Mouse (Mus musculus) ES-CJ7 (cell line): ENCODE results near the gene Ercc2.
A peak's percentile ranks its signal among the peaks of the same experiment; 100 is the strongest.

ENCODE experiments used
- DNase-seq: peaks from one replicate; pipeline ENCODE4 v3.0.0; 2011; ENCODE audit warnings: low read depth, low spot score

Gene Ercc2

DNA sequence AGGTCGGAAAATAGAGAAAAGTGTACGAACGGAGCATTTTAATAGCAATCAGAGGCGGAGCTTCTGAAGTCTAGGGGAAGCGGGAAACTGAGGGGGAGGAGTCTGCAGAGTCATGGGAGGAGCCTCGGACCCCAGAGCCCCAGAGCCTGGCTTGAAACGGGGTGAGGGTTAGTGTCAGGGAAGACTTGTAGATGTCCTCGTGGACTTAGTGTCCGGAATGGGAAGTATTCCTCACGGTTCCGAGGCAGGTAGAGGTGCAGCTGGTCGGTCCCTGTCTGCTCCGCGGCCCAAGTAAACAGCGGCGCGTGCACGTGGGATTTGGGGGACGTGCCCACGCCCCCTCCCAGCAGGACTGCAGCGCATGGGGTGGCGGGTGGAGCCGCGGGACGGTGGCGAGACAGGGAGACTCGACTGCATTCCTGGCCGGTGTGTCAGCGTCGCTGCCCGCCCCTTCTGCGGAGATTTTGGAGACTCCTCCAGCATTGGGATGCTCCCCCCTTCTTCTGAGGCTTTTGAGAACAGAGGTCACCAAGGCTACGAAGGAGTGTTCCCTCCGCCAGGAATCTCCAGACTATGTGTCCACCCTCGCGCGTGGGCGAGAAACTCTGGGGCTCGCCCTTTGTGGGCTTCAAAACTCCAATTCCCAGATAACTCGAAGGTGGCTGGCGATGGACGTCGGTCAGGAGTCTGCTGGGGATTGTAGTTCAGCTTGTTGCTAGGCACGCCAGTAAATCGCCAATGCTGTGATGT is 21.7 kb upstream of the Ercc2 start:
- peak; percentile 88 for DNase-seq

DNA sequence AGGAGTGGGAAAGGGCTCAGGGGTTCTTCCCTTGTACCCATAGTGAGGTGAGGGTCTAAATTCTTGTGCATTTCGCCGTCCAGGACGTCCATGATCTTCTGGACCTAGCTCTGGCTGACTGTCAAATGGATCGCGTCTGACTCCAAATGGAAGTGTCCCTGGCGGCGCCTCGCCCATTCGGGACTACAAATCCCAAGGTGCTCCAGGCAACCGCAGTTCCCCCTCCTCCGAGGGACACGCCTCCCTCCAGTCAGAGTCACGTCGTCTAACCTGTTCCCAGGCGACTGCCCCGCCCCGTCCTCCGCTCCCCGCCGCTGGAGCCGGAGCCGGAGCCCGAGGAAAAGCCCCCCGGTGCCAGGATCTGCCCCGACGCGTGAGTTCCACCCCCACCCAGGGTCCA is 20.9 kb upstream of the Ercc2 start:
- DNase-seq = peak; percentile 87

DNA sequence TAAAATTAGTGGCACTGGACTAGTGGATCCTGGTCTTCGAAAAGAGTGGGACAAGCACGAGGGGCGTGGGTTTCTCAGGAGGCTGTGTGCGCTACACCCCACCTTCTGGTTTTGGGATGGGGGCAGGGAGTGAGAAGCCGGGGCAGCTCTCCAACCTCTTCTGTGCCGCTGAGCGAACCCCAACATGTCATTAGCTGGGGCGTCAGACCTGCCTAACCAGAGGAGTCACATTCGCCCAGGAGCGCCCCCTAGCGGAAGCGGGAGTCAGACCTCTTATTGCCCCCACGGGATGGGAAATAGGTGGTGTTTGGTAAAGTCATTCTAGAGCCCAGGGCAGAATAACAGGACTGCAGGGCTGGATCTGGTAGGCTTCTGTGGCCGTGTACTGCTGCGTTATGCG is 20.1 kb upstream of the Ercc2 start:
- peak; percentile 79 for DNase-seq

DNA sequence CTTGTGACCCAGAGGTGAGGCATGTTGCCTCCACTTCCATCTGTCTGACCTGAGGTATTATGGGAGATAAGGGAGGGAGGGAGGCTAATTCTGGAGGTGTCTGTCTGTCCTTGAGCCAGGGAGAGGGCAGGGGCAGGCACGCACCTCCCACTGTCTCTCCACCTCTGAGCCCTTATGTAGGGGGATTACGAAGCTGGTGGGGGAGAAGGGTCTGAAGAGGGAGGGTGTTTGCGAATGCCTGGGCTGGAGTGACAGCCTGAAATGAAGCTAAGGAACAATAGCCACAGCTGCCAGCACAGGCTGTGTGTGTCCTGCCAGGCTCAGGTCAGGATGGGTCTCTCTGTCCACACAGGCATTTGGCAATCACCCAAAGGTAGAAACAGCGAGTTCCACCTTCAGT is 19.5 kb upstream of the Ercc2 start:
- no peak for DNase-seq

DNA sequence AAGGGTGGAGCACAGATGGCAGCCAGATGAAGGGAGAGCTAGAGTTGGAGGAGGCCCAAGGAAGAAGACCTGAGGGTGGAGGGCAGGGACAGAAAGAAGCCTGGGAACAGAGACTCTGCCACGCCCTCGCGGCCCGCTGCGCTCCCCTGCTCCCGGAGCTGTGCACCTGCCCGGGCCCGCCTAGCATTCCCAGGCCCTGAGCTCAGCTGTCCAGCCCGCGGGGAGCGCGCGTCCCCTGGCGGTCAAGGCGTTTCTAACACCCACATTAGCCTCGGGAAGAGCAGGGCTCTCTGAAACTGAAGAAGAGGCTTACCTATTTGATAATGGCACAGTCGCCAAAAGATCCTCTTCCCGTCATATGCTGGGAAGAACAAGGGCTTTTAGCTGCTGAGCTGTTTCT is 17.9 kb upstream of the Ercc2 start:
- DNase-seq = peak; percentile 88

DNA sequence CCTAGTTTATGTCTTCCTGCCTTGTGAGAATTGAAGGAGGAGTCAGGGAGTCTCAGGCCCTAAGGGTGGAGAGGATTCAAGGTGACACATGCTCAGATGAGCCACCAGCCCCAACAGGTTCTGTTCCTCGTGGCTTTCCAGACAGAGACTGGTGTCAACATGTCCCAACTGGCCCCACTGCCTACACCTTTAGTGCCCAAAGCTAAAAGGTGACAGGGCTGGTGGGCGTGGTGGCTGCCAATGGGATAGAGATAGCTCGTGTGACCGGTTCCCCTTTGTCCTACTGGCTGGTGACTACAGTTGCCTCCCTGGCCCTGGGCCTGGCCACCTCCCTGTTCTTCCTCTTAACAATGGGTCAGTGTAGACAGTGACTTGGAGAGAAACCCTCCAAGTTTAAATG is 16.4 kb upstream of the Ercc2 start:
- no peak for DNase-seq

DNA sequence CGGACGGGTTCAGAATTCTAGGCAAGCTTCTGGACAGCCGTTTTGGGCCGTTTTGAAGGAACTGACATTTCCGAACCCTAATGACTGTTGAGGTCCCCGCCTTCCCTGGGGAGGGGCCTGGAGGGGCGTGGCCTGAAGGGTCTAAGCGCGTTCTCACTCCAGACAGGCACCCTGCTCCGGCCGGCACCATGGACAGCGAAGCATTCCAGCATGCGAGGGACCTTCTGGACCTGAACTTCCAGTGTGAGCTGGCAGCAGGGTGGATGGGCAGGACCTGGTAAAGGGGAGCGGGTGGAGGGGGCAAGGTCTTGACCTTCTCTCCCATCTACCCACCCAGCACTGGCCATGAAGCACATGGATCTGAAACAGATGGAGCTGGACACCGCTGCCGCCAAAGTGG is 13.4 kb upstream of the Ercc2 start:
- peak; percentile 57 for DNase-seq

DNA sequence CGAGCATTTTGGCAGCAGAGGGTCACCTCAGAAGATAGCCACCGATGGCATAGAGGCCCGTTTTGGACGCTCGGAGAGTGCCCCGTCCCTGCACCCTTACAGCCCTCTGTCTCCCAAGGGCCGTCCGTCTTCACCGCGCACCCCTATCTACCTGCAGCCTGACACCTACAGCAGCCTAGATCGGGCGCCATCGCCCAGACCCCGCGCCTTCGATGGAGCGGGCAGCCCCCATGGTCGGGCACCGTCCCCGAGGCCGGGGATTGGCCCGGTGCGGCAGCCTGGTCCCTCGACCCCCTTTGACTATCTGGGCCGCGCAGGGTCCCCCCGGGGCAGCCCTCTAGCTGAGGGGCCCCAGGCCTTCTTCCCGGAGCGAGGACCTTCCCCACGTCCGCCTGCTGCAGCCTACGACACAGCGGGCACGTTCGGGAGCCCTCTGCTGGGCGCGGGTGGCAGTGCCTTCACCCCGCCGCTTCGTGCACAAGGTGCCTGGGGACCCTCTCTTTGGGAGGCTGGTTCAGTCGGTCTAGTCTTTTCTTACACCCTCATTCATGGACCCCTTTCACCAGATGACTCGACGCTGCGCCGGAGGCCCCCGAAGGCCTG is 11.9 kb upstream of the Ercc2 start:
- DNase-seq = peak; percentile 39

DNA sequence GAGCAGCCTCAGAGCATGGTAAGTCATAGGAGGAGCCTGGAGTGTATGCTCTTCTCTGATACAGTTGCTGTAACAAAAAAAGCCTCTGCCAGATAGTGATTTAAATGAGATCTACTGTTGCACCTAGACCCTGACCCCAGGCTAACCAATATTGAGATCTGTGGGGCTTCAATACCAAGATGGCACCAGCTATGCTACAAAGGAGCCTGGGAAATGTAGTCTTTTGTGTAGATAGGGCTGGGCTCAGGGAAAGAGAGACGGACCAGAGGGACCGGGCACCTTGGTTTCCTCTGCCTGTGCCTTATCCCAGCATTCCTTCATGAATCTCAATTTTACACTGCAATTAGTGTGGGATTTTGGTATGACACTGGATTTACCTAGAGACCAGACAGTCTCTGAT is 8.4 kb upstream of the Ercc2 start:
- no peak for DNase-seq

DNA sequence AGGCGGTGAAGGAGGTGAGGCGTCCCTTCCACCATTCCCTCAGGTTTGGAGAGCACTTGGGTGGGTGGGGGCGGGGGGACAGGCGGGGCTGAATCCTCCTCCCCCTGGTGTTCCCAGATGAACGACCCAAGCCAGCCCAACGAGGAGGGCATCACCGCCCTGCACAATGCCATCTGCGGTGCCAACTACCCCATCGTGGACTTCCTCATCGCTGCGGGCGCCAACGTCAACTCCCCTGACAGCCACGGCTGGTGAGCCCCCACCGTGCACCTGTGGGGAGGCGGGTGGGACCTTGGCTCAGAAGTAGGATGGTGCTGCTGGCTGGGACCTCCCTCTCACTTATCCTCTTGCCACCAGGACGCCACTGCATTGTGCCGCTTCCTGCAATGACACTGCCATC is 6.4 kb upstream of the Ercc2 start:
- no peak for DNase-seq

DNA sequence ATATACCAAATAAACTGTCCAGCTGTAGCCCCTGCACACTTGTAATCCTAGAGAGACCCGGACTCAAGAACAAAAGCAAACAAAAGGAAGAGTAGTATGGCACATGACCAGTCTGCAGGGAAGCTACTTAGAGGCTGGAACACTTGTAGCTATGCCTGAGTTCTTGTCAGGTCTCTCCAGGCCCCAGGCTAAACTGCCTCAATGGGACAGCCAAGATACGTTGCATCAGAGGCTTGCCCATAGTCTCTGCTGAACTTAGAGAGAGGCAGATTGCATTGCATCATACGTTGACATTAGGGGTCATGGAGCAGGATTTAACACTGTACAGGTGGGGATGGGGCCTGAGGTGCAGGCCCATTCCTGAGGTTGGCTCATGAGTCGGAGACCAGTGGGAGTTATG is 5.8 kb upstream of the Ercc2 start:
- DNase-seq = no peak

DNA sequence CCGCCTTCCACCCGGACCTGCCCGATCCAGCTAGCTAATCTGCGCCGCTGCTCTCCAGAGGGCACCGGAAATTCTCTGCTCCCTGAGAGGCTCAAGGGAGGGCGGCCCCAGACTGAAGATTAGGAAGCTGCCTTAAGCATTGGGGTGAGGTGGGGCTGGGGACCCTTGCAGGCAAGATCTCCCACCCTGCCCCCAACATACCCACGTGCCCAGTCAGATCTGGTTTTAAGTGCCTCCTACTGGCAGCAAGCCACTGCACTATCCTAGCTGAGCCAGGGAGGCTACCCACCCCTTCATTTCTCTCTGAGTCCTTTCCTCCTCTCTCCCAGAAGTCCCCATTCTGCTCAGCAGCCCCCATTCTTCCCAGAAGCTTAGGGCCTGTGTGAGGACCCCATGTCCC is 3.8 kb upstream of the Ercc2 start:
- peak; percentile 60 for DNase-seq

DNA sequence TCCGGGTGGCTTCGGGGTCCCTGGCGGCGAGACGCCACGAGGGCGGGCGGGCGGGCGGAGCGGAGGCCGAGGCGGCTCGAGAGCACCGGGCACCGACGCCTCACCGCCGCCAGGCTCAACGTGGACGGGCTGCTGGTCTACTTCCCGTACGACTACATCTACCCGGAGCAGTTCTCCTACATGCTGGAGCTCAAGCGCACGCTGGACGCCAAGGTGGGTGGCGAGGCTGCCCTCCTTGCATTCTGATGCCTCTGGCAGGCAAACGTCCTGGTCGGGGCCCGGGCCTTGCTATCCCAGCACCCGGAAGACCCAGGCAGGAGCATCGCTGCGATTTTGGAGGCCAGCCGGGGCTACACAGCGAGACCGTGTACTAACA is 344 bp downstream of the Ercc2 start:
- no peak for DNase-seq

DNA sequence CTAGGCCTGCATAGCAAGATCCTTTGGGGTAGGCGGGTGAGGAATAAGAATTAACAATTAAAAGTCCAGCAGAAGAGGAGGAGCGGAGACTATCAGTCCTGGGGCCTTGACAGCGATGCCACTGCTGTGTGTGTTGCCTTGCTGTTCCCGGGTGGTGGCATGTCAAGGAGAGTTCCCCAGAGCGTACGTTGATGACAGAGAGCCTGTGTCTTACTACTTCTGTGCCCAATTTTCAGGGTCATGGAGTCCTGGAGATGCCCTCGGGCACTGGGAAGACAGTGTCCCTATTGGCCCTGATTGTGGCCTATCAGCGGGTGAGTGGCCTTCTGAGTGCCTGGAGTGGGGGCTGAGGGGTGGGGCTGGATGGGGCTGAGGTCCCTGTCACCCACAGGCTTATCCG is 1.9 kb downstream of the Ercc2 start:
- DNase-seq = no peak

DNA sequence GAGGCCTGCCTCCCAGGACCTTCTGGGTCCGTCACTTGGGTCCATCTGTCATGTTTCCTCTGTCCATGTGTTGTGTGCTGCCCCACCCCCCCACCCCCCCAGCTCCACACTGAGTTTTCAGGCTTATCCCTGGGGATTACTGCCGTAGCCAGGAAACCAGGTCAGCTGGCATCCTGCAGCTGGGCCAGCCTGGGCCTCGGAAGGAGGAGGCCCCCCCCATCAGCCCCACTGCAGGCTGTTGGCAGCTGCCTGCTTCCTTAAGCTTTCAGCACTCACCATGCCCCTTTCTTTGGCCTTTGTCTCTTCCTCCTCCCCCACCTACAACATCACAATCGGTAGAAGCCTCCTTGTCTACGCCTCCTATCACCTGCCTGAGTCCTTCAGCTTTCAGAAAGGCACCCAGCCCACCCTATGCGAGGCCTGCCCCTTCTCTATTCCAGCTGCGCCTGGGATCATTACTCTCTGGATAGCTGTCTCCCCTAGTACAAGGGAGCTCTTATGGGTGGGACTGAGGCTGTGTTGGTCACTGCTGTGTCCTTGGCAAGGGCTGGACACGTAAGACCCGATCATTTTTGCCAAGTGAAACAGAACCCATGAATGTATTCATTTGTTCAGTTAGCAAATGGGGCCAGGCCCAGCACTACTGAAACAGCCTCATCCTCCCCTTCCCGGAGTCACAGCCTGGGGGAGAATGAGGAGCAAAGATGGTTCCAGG is 7.0 kb downstream of the Ercc2 start:
- no peak for DNase-seq

DNA sequence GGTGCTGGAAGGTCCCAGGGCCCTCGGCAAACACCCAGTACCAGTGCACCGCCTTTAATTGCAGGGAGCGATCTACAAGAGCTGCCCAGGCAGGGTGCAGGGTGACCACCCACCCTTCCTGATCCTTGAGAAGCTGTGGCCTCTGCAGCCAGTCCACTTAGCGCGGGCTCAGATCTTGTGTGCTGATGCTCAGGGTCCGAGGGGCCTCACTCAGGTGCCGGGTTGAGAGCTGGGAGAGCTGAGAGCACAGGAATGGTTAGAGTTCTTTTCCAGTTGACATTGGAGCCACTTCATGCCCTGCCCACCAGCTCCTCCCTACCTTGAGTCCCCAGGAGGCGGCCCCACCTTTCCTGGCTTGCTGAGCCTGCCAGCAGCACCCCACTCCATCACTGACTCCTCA is 12.7 kb downstream of the Ercc2 start:
- DNase-seq = no peak

DNA sequence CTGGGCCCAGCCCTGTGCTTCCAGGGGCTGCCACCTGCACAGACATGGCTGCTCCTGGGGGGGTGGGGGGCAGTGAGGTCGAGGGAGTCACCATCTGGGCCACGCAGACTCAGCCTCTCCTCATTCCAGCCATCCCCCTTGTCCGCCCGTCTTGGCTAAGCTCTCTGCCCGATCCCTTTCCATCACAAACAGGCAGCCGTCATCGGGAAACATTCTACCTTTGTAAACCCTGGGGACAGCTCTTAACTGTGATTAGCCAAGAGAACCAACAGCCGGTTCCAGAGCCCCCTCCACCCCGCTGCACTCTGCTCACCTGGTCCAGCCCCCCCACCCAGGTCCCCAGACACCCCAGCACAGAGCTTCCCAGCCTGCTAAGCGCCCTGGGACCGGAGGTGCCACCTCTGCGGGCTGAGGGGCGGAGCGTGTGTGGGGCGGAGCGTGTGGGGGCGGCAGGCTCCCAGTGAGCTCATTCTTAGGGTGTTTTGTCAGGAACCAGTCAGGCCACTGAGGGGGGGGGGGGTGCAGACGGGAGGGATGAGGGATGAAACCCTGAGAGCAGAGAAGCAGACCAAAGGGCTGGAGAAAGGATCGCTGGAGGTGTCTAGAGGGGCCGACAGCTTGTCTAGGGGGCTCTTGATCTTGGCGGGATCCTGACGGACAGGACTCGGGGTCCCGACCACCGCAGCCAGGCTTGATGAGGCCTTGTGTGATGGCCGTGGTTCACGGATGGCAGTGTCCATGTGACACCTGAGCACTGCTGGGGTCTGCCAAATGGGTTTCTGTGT is 17.9 kb downstream of the Ercc2 start:
- DNase-seq = no peak

DNA sequence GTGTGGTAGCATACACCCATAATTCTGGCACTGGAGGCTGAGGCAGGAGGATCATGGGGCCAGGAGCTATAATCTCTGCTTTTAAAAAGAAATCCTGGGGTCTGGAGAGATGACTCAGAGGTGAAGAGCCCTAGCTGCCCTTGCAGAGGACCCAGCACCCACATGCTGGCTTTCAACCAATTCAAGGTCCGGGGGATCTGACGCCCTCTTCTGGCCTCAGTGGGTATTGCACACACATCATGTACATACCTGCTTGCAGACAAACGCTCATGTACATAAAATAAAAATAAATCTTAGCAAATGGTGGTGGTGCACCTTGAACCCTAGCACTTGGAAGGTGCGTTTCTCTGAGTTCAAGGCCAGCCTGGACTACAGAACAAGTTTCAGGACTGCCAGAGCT is 19.1 kb downstream of the Ercc2 start:
- DNase-seq = peak; percentile 63

DNA sequence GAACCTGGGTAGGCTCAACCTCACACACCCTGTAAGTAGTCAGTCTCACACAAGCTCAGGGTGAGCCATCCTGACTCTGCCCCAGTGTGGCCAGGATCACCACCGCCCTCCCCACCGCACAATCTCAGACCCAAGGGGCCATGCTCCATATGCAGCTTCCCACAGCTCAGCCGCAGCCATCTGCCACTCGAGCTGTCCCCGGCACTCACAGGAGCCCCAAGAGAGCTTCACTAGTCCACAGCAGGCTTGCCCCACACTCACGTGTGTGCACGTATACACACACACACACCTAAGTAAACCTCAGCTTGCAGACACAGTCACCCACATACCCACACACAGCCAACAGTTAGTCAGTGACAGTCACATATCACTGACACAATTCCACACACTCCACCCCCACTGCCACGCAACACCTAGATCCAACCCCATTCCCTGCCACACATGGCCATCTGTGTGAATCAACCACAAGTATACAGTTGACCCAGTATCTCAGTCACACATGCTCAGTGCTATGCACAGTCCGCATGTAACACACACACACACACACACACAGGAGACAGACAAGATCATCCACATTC is 20.8 kb downstream of the Ercc2 start:
- DNase-seq = no peak

DNA sequence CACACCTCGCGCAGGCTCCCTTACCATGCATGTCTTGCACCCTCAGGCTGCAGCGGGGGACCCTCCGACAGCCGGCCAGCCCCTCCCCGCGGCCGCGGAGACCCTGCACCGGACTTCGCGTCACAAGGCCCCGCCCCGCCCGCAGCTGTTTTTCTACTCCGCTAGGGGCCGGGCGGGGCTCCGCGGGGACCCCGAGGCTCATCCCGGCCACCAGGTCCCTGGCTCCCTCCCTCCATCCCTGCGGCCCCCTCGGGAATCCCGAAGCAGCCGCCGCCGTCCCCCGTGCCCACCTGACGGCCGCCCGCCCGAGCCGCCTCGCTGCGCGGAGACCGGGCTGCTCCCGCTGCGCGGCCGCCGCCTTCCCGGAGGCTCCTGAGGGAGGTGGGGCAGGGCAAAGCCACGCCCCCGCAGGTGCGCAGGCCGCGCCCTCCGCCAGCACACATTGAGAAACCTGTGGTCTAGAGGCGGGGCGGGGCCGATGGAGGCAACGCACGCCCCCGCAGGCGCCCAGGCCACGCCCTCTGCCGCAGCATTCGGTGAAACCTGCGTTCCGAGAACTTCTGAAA is 22.0 kb downstream of the Ercc2 start, which contains the start of gene Klc3:
Gene Klc3 (minus strand): TSS at position 374 of the 566 bp plus-strand sequence.
- peak; percentile 84 for DNase-seq

DNA sequence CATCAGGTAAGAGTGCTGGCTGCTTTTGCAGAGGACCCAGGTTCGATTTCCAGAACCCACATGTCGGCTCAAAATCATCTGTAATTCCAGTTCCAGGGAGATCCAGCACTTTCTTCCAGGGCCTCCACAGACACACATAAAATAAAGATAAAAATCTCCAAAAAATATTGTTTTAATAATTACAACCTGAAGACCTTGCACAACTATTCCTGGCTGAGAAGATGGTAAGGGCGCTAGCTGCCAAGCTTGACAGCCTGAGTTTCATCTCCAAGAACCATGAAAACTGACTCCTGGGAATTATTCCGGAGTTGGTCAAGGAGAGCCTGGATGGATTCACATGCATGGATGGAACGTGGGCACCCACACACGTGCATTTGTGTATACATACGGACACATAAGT is 22.7 kb downstream of the Ercc2 start, which contains the start of gene Ckm:
Gene Ckm (plus strand): TSS at position 301 of the 400 bp plus-strand sequence.
- DNase-seq = no peak
